Mouse (Mus musculus) heart, postnatal 25 days (tissue): ENCODE results near the gene Myo5c. TPM values are rescaled to one million over a fixed set of nuclear protein-coding genes. Genes with fewer than 3 reads are reported as not detected.

Experiments
- DNase-seq: peaks from one replicate; pipeline ENCODE4 v3.0.0; 2022; ENCODE audit warnings: low spot score
- intact Hi-C: fragments of 180-260 bp; cut with DNase I; formaldehyde crosslinking; loops from one replicate; pipeline ENCODE4 v1.15.1; 2025
- total RNA-seq, 2 experiments: library from RNA; stranded (reverse); gene quantifications; 2 replicates each; pipeline ENCODE4 v1.2.3; 2021

Myo5c gene
- total RNA-seq, 2 experiments from 2014 or later: 5.6 to 7.1 TPM

DNA sequence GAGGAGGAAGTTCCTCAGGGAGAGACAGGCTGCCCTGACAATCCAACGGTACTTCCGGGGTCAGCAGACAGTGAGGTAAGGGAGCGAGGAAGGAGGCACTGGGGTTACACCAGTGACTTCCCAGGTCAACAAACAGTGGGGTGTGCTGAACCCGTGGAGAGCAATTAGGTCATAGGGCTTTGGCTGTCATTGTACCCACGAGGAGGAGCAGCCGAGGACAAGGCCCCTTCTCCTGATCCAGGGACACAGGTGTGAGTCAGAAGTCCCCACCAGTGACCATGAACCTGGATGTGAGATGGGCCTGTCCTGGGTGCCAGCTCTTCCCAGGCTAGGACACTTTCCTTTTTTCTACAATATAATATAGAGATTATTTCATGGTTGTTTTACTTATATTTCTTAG lies 41.8 kb downstream of the Myo5c start:
- intact Hi-C loops: no loop called here
- DNase-seq: no peak

- DNase-seq: no peak
- intact Hi-C loops: no loop called here
Measured at GRCm38 (mm10) chr9:75274486-75274885, 42.7 kb downstream of the Myo5c start.

- intact Hi-C loops: no loop called here
Measured at GRCm38 (mm10) chr9:75275051-75275450, 43.2 kb downstream of the Myo5c start.

GRCm38 (mm10) chr9:75280814-75281213 lies 49.0 kb downstream of the Myo5c start:
- DNase-seq: no peak
- intact Hi-C loops: loop anchor here (5.0 kb wide), 3 partner anchors 69 to 374 kb away; no protein-coding TSS in a partner anchor

More at GRCm38 (mm10) chr9:75275051-75275450, 43.2 kb downstream of the Myo5c start:
- DNase-seq: no peak

GRCm38 (mm10) chr9:75282179-75282578 lies 50.4 kb downstream of the Myo5c start:
- no peak for DNase-seq
- intact Hi-C loops: loop anchor here (5.0 kb wide), 3 partner anchors 70 to 375 kb away; no protein-coding TSS in a partner anchor

GRCm38 (mm10) chr9:75282830-75283229 lies 51.0 kb downstream of the Myo5c start:
- intact Hi-C loops: loop anchor here (5.0 kb wide), 3 partner anchors 71 to 376 kb away; no protein-coding TSS in a partner anchor
- no peak for DNase-seq

- intact Hi-C loops: loop anchor here (5.0 kb wide), 3 partner anchors 71 to 376 kb away; no protein-coding TSS in a partner anchor
- DNase-seq: no peak
Measured at GRCm38 (mm10) chr9:75283636-75284035, 51.8 kb downstream of the Myo5c start.

- intact Hi-C loops: no loop called here
- DNase-seq: no peak
Measured at GRCm38 (mm10) chr9:75285363-75285762, 53.5 kb downstream of the Myo5c start.

GRCm38 (mm10) chr9:75287636-75288035 lies 55.8 kb downstream of the Myo5c start:
- intact Hi-C loops: no loop called here
- DNase-seq: no peak

DNA sequence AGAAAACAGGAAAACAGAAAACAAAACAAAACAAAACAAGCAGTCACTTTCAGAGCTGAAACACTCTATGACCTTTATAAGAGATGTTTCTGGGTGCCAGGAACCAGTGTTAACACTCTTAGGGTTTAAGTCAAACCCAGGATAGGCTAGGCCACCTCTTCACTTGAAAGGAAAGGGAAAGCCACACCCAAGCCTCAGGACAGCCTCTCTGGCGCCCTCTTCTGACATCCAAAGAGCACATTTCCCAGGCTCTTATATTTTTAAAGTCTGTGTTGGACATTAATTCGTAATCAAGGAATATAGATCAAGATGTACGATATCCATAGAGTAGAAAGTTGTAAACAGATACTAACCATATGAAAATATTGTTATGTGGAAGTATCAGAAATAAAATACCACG lies 57.7 kb downstream of the Myo5c start:
- DNase-seq: no peak
- intact Hi-C loops: no loop called here

DNA sequence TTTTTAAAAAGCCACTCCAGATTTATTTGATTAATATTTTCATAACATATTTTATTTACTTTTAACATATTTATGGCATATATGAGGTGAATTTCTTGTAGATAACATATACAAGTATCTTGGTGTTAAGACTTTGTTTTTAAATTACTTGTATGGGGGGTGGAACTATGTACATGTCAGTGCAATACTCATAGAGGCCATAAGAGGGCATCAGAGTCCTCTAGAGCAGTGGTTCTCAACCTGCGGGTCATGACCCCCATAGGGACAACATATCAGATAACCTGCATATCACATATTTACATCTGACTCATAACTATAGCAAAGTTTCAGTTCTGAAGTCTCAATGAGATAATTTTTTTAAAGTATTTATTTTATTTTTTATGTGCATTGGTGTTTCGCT lies 67.5 kb downstream of the Myo5c start:
- intact Hi-C loops: no loop called here
- no peak for DNase-seq

DNA sequence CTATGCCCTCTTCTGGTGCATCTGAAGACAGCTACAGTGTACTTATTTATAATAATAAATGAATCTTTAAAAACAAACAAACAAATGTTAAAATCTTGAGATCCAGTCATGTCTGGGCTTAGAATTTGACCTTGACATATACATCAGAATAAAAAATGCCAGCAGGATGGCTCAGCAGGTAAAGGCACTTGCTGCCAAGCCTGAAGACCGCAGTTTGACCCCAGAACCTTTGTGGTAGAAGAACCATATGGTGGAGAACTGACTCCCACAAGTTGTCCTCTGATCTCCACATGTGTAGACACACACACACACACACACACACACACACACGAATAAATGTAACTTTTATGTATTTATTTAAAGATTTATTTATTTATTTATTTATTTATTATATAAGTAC lies 71.2 kb downstream of the Myo5c start:
- no peak for DNase-seq
- intact Hi-C loops: no loop called here

DNA sequence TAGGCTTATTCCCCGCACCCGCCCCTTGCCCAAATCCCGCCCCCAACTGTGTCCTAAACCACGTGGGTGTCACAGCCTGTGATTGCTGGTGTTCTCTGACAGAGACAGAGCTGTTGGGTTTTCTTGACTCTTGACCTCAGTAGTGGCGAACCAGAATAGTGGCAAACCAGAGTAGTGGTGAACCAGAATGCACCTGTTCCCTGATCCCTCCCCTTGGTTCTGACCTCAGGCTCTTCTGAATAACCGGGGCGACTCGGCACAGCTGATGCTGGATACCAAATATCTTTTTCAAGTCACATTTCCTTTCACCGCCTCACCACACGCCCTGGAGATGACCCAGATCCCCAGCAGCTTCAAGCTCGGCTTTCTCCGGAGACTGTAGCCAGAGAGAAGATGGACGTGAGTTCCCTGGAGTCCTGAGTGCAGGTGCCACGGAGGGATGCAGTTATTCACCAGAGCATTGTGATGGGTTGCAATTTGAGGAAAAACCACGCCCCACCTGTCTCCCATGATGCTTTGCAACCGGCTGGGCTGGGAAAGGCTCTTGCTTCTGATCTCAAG lies 72.0 kb downstream of the Myo5c start:
- intact Hi-C loops: no loop called here
- DNase-seq: no peak

GRCm38 (mm10) chr9:75304286-75304685 lies 72.5 kb downstream of the Myo5c start:
- intact Hi-C loops: no loop called here
- no peak for DNase-seq

- no peak for DNase-seq
Measured at GRCm38 (mm10) chr9:75306126-75306898, 74.5 kb downstream of the Myo5c start, which contains the start of gene Gnb5. Gene Gnb5 (plus strand): TSS chr9:75306288.

DNA sequence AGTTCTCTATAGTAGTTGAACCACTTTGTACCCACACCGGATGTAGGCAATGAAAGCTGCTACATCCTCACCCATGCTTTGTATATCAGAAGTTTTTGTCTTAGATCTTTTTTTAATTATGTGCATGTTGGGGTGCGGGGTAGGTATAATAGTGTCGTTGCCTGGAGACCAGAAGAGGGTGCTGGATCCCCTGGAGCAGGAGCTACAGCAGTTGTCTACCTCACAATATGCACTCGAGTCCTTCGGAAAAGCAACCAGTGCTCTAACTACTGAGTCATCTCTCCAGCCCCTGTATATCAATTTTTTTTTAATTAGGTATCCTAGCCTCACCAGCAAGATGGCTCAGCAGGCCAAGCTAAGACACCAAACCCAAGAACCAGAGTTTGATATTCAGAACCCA lies 75.2 kb downstream of the Myo5c start:
- intact Hi-C loops: no loop called here
- DNase-seq: no peak

More at GRCm38 (mm10) chr9:75306126-75306898, 74.5 kb downstream of the Myo5c start, which contains the start of gene Gnb5:
- intact Hi-C loops: no loop called here

GRCm38 (mm10) chr9:75308621-75309020 lies 76.8 kb downstream of the Myo5c start:
- no peak for DNase-seq
- intact Hi-C loops: no loop called here

GRCm38 (mm10) chr9:75312008-75312407 lies 80.2 kb downstream of the Myo5c start:
- no peak for DNase-seq
- intact Hi-C loops: no loop called here

DNA sequence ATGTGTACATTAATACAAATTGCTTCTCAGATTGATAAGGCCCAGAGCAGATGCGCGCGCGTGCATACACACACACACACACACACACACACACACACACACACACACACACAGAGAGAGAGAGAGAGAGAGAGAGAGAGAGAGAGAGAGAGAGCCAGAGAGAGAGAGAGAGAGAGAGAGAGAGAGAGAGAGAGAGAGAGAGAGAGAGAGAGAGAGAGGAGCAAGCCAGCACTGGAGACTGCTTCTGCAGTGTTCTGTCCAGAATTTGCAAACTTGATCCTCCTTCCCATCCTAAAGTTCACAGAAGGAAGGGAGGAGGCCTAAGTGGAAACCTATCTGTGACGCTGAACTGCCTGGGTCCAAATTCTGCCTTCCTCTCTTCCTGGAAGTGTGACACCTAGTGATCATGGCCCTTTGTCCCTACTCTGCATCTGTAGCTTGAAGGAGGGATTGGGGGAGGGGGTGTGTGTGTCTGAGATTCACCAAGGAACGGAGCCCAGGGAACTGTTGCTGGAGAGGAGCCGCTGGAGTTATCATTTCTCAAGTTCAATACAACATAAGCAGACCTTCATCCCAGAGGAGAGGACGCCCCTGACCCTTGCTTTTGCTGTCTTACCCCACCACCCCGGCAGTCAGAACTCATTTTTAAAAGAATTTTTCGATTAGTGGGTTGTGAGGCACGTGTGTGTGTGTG lies 81.5 kb downstream of the Myo5c start:
- intact Hi-C loops: no loop called here
- DNase-seq: no peak

DNA sequence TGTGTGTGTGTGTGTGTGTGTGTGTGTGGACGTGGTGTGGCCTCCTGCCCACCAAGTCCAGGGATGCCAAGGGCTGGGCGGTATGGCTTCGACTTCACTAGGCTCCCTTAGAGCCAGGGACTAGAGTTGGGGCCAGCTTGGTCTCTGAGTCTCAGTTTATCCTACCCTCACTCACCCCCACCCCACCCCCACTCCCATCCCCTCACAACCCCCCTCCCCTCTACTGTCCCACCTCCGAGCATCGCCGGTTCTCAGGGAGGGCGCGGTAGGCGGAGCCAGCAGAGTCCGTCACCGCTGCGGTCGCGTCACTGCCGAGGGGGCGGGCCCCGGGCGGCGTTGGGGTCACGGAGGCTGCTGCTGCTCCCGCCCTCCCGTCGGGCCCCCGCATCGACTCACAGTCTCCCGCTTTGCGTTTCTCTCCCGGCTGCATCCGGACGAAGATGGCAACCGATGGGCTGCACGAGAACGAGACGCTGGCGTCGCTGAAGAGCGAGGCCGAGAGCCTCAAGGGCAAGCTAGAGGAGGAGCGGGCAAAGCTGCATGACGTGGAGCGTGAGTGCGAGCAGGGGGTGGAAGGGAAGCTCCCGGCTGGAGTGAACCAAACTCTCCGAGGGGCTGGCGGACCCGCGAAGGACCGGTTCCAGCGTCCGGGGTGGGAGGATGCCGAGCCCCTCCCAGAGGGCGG lies 82.2 kb downstream of the Myo5c start:
- intact Hi-C loops: no loop called here
- peak; percentile 74 for DNase-seq
